Mouse (Mus musculus): ENCODE data around the gene Trnau1ap. TPM values are rescaled to one million over a fixed set of nuclear protein-coding genes. Genes with fewer than 3 reads are reported as not detected.

Gene Trnau1ap
- polyA plus RNA-seq, 1 experiment from 2014 or later: 75.7 TPM

GRCm38 (mm10) chr4:132352739-132353138, 23.4 kb upstream of the Trnau1ap start:
- peak overlapping the region; percentile 97 for H3K27ac ChIP-seq (replicated peaks)
- H3K36me3 ChIP-seq: peaks cover 16% of the 10 kb centered on the region
- no peak for ATAC-seq (ENCODE audit: insufficient number of reproducible peaks, low FRiP score, low TSS enrichment, low read depth)
- peak overlapping the region; percentile 75 for H3K4me2 ChIP-seq (replicated peaks)
- peaks cover 19% of the 10 kb centered on the region for H3K4me1 ChIP-seq
- H3K9ac ChIP-seq: peak overlapping the region; percentile 98
- no peaks in the 10 kb centered on the region for H3K27me3 ChIP-seq
- under 1% methylated on average over 14 of the region's 14 CpGs for WGBS
- H3K9me3 ChIP-seq (replicated peaks): no peaks in the 10 kb centered on the region
- peak overlapping the region; percentile 85 for H3K4me3 ChIP-seq (replicated peaks)

GRCm38 (mm10) chr4:132351401-132351800, 22.1 kb upstream of the Trnau1ap start:
- Histone ChIP-seq H3K9ac (no peak overlapping the region), H3K27me3 (no peaks in the 10 kb centered on the region), H3K27ac (replicated peaks) (no peak overlapping the region), H3K4me2 (replicated peaks) (peak overlapping the region; percentile 75), H3K4me1 (peaks cover 19% of the 10 kb centered on the region), H3K9me3 (replicated peaks) (no peaks in the 10 kb centered on the region), H3K36me3 (peaks cover 5% of the 10 kb centered on the region; the same call in 1 of the 2 replicates), H3K4me3 (replicated peaks) (peak overlapping the region; percentile 85; the same call in 1 of the 2 replicates)
- ATAC-seq (ENCODE audit: insufficient number of reproducible peaks, low FRiP score, low TSS enrichment, low read depth): no peak
- 27% methylated on average over 1 of the region's 1 CpGs for WGBS

- Histone ChIP-seq H3K9me3 (replicated peaks) (no peaks in the 10 kb centered on the region), H3K4me1 (peaks cover 19% of the 10 kb centered on the region), H3K4me3 (replicated peaks) (no peak overlapping the region), H3K36me3 (peaks cover 5% of the 10 kb centered on the region; the same call in 1 of the 2 replicates), H3K27me3 (no peaks in the 10 kb centered on the region), H3K9ac (no peak overlapping the region), H3K27ac (replicated peaks) (no peak overlapping the region), H3K4me2 (replicated peaks) (no peak overlapping the region)
- 73% methylated on average over 3 of the region's 3 CpGs for WGBS
- ATAC-seq (ENCODE audit: insufficient number of reproducible peaks, low FRiP score, low TSS enrichment, low read depth): no peak
Observed at GRCm38 (mm10) chr4:132350854-132351253, 21.5 kb upstream of the Trnau1ap start.

- Histone ChIP-seq H3K4me1 (peaks cover 19% of the 10 kb centered on the region), H3K36me3 (peaks cover 5% of the 10 kb centered on the region; the same call in 1 of the 2 replicates), H3K4me3 (replicated peaks) (no peak overlapping the region), H3K27ac (replicated peaks) (no peak overlapping the region), H3K9me3 (replicated peaks) (no peaks in the 10 kb centered on the region), H3K27me3 (no peaks in the 10 kb centered on the region), H3K4me2 (replicated peaks) (no peak overlapping the region), H3K9ac (no peak overlapping the region)
- ATAC-seq (ENCODE audit: insufficient number of reproducible peaks, low FRiP score, low TSS enrichment, low read depth): no peak
- 48% methylated on average over 2 of the region's 2 CpGs for WGBS
Observed at GRCm38 (mm10) chr4:132350123-132350740, 20.9 kb upstream of the Trnau1ap start.

GRCm38 (mm10) chr4:132349495-132350122, 20.3 kb upstream of the Trnau1ap start:
- Histone ChIP-seq H3K9ac (no peak overlapping the region), H3K9me3 (replicated peaks) (no peaks in the 10 kb centered on the region), H3K36me3 (peaks cover 5% of the 10 kb centered on the region; the same call in 1 of the 2 replicates), H3K27me3 (no peaks in the 10 kb centered on the region), H3K27ac (replicated peaks) (no peak overlapping the region), H3K4me2 (replicated peaks) (no peak overlapping the region), H3K4me3 (replicated peaks) (no peak overlapping the region), H3K4me1 (peaks cover 24% of the 10 kb centered on the region)
- no peak for ATAC-seq (ENCODE audit: insufficient number of reproducible peaks, low FRiP score, low TSS enrichment, low read depth)
- WGBS: 55% methylated on average over 3 of the region's 3 CpGs

- H3K9ac ChIP-seq: no peak overlapping the region
- WGBS: 58% methylated on average over 3 of the region's 3 CpGs
- no peaks in the 10 kb centered on the region for H3K9me3 ChIP-seq (replicated peaks)
- H3K4me3 ChIP-seq (replicated peaks): no peak overlapping the region
- no peak for ATAC-seq (ENCODE audit: insufficient number of reproducible peaks, low FRiP score, low TSS enrichment, low read depth)
- H3K4me1 ChIP-seq: peaks cover 31% of the 10 kb centered on the region
- no peak overlapping the region for H3K4me2 ChIP-seq (replicated peaks)
- H3K27ac ChIP-seq (replicated peaks): no peak overlapping the region
- peaks cover 4% of the 10 kb centered on the region; the same call in 1 of the 2 replicates for H3K36me3 ChIP-seq
- H3K27me3 ChIP-seq: no peaks in the 10 kb centered on the region
Observed at GRCm38 (mm10) chr4:132346661-132347060, 17.3 kb upstream of the Trnau1ap start.

- no peak for ATAC-seq (ENCODE audit: insufficient number of reproducible peaks, low FRiP score, low TSS enrichment, low read depth)
- H3K9me3 ChIP-seq (replicated peaks): no peaks in the 10 kb centered on the region
- H3K4me1 ChIP-seq: peaks cover 27% of the 10 kb centered on the region
- H3K27me3 ChIP-seq: no peaks in the 10 kb centered on the region
- no peak overlapping the region for H3K4me2 ChIP-seq (replicated peaks)
- 80% methylated on average over 4 of the region's 4 CpGs for WGBS
- no peak overlapping the region for H3K9ac ChIP-seq
- no peak overlapping the region for H3K27ac ChIP-seq (replicated peaks)
- H3K4me3 ChIP-seq (replicated peaks): no peak overlapping the region
- no peaks in the 10 kb centered on the region for H3K36me3 ChIP-seq
Observed at GRCm38 (mm10) chr4:132346261-132346660, 16.9 kb upstream of the Trnau1ap start.

- 41% methylated on average over 5 of the region's 5 CpGs for WGBS
- H3K4me1 ChIP-seq: peaks cover 23% of the 10 kb centered on the region
- no peak for ATAC-seq (ENCODE audit: insufficient number of reproducible peaks, low FRiP score, low TSS enrichment, low read depth)
- H3K27ac ChIP-seq (replicated peaks): 0 out of 2 replicates have a peak overlapping the region, but pooled peaks have one; percentile 58
- H3K9me3 ChIP-seq (replicated peaks): no peaks in the 10 kb centered on the region
- no peaks in the 10 kb centered on the region for H3K36me3 ChIP-seq
- no peaks in the 10 kb centered on the region for H3K27me3 ChIP-seq
- peak overlapping the region; percentile 87 for H3K4me3 ChIP-seq (replicated peaks)
- no peak overlapping the region; the same call in 1 of the 2 replicates for H3K9ac ChIP-seq
- H3K4me2 ChIP-seq (replicated peaks): no peak overlapping the region
Observed at GRCm38 (mm10) chr4:132345843-132346212, 16.5 kb upstream of the Trnau1ap start.

- peak; percentile 85 for ATAC-seq (ENCODE audit: insufficient number of reproducible peaks, low FRiP score, low TSS enrichment, low read depth)
- Histone ChIP-seq H3K9ac (peak overlapping the region; percentile 60), H3K27me3 (no peaks in the 10 kb centered on the region), H3K4me2 (replicated peaks) (peak overlapping the region; percentile 91), H3K9me3 (replicated peaks) (no peaks in the 10 kb centered on the region), H3K27ac (replicated peaks) (peak overlapping the region; percentile 58; the same call in 1 of the 2 replicates), H3K4me1 (peaks cover 23% of the 10 kb centered on the region), H3K4me3 (replicated peaks) (peak overlapping the region; percentile 87), H3K36me3 (0 out of 2 replicates have a peak, but pooled peaks cover 1% of the 10 kb centered on the region)
- under 1% methylated on average over 82 of the region's 83 CpGs for WGBS
Observed at GRCm38 (mm10) chr4:132345135-132345842, 16.0 kb upstream of the Trnau1ap start.

GRCm38 (mm10) chr4:132344403-132345134, 15.2 kb upstream of the Trnau1ap start:
- Histone ChIP-seq H3K4me1 (peaks cover 23% of the 10 kb centered on the region), H3K4me2 (replicated peaks) (peak overlapping the region; percentile 91)
- 4% methylated on average over 13 of the region's 13 CpGs for WGBS

More at GRCm38 (mm10) chr4:132344403-132345134, 15.2 kb upstream of the Trnau1ap start:
- no peaks in the 10 kb centered on the region for H3K27me3 ChIP-seq
- peaks cover 8% of the 10 kb centered on the region for H3K36me3 ChIP-seq
- H3K4me3 ChIP-seq (replicated peaks): peak overlapping the region; percentile 87
- no peaks in the 10 kb centered on the region for H3K9me3 ChIP-seq (replicated peaks)
- peak overlapping the region; percentile 60 for H3K9ac ChIP-seq
- ATAC-seq (ENCODE audit: insufficient number of reproducible peaks, low FRiP score, low TSS enrichment, low read depth): 0 out of 2 replicates have a peak, but pooled peaks have one; percentile 6
- peak overlapping the region; percentile 58; the same call in 1 of the 2 replicates for H3K27ac ChIP-seq (replicated peaks)
